Mouse (Mus musculus) layer of hippocampus, postnatal 36 days (tissue): ENCODE measurements at regions not wholly inside any gene's neighbourhood (a gene's known extent, or its start where the extent isn't known, plus 50 kb on each side); places are given as distances from the start of the nearest gene placed in this dataset.
A peak's percentile ranks its signal among the peaks of the same experiment; 100 is the strongest.

ENCODE experiments used
- DNase-seq, 2 experiments: peaks; one replicate each; pipeline ENCODE4 v3.0.0; 2022

- no peak for DNase-seq
Observed at GRCm38 (mm10) chr2:173334856-173335595, 58.7 kb upstream of the Pmepa1 start.

- peak; percentile 51 to 58 for DNase-seq
Observed at GRCm38 (mm10) chr2:173335859-173336258, 59.5 kb upstream of the Pmepa1 start.

DNA sequence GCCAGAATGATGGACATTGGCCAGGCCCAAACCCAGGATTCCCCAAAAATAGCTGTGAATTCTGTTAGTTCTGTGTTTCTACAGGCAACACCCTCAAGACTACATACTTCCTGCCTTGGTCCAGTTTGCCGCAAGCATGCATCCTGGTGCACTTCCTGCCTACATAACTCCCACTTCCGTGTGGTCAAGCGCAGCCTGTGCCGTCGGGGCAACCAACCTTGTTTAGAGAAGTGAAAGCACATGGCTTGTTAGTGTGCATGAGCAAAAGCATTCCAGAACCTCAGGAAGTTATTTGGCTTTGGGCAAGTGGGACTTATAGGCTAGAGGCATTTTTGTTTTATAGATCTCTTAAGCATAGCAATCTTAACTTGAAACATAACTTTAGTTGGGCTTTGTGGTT is 61.3 kb upstream of the Pmepa1 start:
- no peak for DNase-seq

DNA sequence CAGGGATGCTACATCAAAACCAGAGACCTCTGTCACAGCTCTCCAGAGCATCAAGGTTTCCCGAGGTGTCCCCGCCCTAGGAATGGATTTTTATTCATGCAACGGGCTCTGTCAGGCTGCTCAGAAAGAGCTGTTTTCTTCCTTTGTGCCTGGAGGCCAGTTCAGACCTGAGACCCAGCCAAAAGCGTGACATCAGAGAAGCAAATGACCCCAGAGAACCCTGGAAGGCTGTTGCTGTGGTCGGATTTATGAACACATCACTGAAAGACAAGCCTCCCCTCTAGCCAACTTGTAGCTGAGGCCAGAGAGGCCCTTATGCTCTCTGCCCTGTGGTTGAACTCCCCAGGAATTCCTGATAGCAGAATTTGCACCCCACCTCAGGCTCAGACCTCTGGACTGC is 62.3 kb upstream of the Pmepa1 start:
- no peak for DNase-seq

DNA sequence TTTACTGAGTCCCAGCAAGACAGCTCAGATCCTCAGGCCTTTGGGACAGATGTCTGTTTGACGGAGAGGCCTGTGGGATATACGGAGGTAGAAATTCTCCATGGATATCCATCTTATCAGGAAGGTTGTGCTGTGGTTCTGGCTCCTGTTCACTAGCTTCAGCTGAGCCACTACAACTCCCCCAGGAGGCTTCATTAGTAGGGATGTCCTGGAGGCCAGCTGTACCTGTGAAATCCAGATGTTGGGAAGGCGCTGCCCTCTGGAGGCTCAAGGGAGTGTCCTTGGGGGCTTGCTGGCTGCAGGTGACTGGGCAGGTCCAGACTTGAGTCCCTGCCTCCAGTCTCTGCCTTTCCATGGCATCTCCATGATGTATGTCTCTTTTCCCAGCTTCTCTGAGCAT is 62.9 kb upstream of the Pmepa1 start:
- no peak for DNase-seq

- peak; percentile 51 to 63 for DNase-seq
Observed at GRCm38 (mm10) chr2:173340044-173340601, 63.8 kb upstream of the Pmepa1 start.

GRCm38 (mm10) chr2:173342605-173343260 is 66.4 kb upstream of the Pmepa1 start:
- DNase-seq: no peak

DNA sequence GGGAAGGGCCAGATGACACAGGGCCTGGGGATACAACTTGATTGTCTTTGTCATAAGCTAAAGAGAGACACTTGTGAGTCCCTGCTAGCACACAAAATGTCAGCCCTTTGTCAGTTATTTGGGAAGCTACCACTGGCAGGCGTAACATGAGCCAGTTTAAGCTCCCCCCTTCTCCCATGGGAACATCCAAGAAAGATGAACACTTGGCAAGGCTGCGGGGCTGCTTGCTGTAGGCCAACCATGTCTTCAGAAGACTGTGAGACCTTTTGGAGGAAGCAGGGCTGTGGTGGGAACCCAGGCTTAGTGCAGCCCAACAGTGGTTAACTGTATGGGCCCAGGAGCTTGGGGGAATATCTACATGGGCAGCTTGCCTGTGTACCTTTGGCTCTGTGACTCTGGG is 67.3 kb upstream of the Pmepa1 start:
- no peak for DNase-seq

GRCm38 (mm10) chr2:173344221-173344620 is 67.9 kb upstream of the Pmepa1 start:
- no peak for DNase-seq

DNA sequence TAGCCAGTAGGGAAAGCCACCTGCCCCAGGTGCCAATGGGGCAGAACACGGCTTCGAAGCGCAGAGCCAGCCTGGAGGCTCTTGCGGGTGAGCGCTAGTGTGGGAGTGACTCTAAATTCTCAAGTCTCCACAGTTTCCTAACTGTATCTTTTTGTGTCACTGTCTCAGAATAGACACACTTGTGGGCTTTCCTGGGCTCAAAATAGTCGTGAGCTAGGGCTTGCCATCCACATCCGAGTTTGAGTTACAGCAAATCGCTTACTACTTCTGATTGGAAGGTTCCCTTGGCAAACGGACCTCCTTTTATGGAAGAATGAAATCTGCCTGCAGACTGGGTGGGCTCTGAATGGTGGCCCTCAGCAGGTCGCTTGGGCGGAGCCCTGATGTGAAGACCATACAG is 71.0 kb upstream of the Pmepa1 start:
- no peak for DNase-seq

DNA sequence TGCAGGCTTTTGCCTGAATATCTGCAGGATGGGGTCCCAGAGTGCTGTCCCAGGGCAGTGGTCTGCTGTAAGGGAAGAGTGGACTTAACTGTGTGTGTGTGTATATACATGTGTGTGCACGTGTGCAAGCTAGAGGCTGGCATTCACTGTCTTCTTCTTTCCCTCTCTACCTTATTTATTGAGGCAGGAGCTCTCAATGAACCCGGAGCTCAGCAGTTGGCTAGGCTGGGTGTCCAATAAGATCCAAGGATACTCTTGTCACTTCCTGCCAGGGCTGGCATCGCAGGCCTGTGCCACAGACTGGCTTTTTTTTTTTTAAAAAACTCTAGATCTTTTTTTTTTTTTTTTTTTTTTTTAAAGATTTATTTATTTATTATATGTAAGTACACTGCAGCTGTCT is 72.4 kb upstream of the Pmepa1 start:
- no peak for DNase-seq

DNA sequence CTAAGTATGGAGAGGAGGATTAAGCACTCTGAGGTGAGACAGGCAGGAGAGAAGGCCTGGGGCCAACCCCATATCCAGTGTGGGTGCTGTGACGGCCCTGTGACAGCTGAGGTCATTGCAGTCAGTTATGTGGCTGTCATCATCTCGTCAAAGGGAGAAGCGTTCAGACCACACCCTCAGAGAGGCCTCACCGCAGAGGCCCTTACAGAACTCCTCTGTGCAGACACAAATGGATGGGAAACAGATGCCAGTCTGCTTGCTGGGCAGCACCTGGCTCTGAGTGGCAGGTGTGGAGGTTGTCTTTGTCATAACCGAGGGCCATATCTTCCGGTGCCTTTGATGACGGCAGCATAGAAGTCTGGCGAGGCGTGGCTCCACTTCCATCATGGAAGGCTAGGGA is 73.2 kb upstream of the Pmepa1 start:
- DNase-seq: no peak

DNA sequence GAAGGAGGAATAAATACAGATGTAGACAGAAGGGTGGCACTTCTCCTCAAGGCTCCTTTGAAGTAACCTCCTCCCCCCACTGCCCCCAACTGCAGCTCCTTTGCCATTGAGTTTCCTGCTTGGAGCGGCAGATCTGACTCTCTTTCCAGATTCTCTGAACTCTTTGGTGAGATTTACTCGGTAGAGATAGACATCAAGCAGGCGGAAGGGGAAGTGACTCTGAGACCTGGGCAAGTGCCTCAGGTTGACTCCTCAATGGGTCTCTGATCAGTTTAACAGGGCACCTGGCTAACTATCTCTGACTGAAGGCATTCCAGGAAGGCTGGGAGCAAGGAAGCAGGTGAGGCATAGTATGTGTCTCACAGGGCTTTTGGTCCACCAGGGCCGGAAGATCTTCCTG is 73.6 kb upstream of the Pmepa1 start:
- no peak for DNase-seq

- DNase-seq: no peak
Observed at GRCm38 (mm10) chr2:173350405-173350804, 74.1 kb upstream of the Pmepa1 start.

DNA sequence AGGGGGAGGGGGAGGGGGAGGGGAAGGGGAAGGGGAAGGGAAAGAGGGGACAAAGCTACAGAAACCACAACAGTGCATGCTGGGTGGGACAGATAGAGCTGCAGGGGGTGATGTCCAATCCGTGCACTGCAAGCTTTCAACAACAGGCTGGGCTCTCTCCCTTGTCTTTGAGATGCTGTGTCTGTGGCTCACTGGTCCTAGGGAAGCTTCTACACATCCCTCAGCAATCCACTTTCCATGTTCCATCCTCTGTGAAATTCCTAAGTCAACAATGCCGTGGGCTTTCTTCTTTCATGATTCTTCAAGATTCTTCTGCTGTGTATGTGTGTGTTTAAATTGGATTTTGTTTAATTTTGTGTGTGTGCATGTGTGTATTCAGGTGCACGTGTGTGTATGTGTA is 74.5 kb upstream of the Pmepa1 start:
- DNase-seq: no peak

DNA sequence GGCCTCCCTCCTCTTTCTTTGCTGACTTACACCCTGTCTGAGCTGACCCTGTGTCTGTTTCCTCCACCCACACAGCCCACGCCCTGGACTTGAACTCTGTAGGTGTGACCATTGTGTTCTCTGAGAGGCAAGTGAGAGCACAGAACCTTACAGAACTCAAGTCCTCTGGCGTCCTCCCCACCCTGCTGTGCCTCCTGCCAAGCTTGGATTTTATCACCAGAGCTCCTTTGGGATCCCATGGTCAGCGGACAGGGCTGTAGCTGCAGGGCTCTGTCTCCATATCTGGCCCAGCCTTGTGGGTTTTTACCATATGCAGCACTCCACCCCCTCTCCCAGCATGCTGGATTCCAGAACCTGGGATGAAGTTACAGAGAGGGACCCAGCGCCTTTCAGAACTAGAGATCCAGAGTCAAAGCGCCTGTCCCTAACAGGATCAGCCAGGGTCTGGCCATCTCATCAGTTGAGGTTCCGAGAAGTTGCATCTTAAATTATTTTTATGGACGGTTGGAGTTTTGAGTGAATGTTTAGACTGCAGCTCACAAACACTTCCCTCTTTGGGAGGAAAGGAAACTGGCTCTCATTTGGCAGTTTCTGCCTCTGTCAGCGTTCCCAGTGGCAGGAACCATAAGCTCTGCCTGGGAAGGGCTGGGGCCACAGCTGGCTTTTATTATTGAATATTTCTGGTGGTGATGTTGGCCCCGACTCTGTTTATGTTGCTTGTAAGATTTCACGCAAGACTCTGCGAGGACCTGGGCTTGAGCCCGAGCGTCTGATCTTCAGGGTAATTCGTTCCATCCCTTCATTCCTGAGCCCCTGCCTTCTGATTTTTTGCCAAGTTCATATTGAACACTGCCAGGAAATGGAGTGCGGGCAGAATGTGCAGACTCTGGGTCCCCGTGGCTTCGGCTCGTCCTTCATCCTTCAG is 75.8 kb upstream of the Pmepa1 start:
- peak in 1 of 2 experiments; percentile 18 for DNase-seq

DNA sequence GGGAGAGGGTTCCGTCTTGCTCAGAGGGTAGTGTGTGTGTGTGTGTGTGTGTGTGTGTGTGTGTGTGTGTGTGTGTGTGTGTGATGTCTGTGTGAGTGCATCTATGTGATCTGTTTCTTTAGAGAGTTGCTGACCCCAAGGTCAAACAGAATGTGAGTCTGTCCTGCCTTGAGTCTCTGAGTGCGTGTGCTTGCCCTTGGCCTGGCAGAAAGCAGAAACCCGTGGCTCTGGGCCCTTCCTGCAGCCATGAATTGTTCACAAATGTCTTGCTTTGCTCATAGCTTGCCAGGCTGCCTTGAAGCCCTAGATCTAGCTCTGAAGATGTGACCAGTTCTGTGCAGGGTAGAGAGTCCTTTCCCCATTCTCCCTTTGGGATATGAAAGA is 76.4 kb upstream of the Pmepa1 start:
- DNase-seq: no peak

- DNase-seq: no peak
Observed at GRCm38 (mm10) chr2:173353435-173354241, 77.3 kb upstream of the Pmepa1 start.

DNA sequence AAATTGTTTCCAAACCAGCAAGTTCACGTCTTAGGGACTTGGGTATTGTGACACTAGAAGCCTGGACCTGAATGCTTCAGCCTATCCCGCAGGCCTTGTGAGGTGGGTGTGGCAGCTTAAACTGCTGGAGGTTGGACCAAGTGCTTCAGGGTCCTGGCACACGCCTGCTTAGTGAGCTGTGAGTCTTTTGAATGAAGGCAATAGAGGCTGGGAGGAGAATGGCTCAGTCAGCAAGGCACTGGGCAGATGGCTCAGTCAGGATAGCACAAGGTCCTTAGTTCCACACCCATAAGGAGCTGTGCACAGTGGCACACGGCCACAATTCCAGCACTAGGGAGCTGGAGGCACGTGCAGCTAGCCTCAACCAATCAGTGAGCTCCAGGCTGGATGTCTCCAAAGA is 80.5 kb upstream of the Pmepa1 start:
- DNase-seq: no peak

DNA sequence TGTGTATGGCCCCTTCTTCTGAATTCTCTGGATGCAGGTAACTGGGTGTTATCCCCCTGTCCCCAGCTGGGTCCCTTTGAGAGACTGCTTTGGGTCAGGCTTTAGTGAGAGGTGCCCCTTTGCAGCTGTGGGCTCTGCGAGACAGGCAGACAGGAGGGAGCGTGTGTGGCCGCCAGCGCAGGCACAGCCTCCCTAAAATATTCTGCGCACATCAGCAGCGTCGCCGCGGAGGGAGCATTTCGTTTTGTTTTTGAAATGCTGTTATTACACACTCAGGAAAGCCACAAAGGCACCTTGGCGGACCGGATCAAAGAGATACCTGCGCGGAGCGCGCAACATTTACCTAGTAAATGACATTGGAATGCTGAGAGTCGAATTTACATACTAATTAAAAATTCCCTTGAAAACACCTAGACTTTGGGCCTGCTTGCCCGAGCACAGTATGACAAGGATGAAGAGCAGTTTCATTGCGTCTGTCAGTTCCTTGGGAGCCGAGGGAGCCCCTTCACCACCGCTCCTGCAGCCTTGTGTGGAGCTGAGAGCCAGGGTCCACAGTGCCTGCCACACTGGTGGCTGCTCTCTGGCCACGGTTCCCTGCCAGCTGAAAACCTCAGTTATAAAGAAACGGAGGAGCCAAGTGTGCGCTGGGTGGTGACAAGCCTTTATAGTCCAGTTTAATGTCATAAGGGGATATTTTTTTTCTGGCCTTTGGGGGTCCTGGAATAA is 89.3 kb upstream of the Pmepa1 start:
- no peak for DNase-seq

GRCm38 (mm10) chr2:173366734-173367133 is 90.4 kb upstream of the Pmepa1 start:
- no peak for DNase-seq
